Mouse (Mus musculus) adrenal gland, postnatal 14 days (tissue): ENCODE results near the gene Uri1. TPM values are rescaled to one million over a fixed set of nuclear protein-coding genes. Genes with fewer than 3 reads are reported as not detected.

Experiments
- DNase-seq: peaks from one replicate; pipeline ENCODE4 v3.0.0; 2021; ENCODE audit warnings: mixed read lengths
- total RNA-seq: library from RNA; stranded (reverse); gene quantifications from 2 replicates; pipeline ENCODE4 v1.2.3, GENCODE M21; 2021

Gene Uri1
- total RNA-seq, 1 experiment from 2014 or later, result 50.8 TPM

DNA sequence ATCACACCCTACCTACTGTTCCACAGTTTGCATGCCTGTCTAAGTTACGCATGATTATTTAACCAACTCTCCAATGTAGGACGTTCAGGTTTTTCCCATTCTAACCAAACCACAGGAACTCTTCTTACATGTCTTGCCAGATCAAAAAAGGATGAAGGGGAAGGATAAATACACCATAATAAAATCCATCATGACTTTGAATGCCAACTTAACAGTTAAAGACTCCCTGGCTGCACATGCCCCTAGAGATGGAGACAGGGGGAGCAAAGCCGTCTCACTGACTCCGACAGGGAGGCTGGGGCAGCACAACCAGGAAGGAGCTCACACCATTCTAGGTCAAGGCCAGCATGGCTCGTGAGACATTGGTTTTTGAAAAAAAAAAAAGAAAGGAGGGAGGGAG, 8.0 kb downstream of the Uri1 start:
- DNase-seq, result peak; percentile 45

DNA sequence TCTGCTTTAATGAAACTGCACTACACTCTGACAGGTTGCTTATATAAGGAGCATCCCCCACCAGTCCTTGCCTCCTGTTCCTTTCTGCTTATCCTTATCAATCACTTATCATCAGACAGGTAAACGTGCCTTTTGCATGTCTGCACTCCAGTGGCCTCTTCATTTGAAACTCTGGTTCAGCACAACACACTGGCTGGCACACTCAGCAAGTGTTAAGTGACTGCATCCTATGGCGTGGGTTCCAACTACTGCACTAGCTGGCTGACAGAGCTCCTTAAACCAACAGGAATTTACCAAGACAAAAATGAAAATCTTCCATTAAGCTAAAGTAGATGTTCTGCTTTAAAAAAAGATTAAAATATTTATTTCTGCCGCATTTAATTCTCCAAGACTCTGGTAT, 9.4 kb downstream of the Uri1 start:
- no peak for DNase-seq

DNA sequence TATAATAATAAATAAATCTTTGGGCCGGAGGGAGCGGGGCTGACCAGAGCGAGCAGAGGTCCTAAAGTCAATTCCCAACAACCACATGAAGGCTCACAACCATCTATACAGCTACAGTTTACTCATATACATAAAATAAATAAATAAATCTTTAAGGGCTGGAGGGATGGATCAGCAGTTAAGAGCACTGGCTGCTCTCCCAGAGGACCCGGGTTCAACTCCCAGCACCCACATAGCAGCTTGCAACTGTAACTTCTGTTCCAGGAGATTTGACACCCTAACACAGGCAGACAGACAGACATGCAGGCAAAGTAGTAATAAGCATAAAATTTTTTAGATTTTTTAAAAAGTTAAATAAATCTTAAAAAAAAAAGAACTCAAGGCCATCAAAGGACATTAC, 10.5 kb downstream of the Uri1 start:
- no peak for DNase-seq

- no peak for DNase-seq
Observed at GRCm38 (mm10) chr7:38008359-38008758, 15.0 kb downstream of the Uri1 start.

DNA sequence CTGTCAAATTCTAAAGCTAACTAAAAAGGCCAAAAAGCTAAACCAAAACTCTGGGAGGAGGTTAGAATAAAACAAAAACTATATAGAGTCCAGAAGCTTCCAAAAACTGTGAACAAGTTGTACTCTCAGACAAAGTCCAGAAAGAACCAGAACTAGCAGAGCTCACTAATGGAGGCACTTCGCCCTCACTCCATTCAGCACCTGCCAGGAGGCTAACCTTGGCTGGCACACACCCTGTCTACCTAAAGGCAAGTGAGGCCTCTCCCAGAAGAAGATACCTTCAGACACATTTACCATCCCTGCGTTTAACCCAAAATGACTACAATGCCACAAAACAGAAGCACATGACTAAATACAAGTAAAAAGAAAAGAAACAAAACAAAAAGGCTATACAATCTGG, 20.9 kb downstream of the Uri1 start:
- DNase-seq, result no peak

- no peak for DNase-seq
Observed at GRCm38 (mm10) chr7:37999691-38000090, 23.7 kb downstream of the Uri1 start.

DNA sequence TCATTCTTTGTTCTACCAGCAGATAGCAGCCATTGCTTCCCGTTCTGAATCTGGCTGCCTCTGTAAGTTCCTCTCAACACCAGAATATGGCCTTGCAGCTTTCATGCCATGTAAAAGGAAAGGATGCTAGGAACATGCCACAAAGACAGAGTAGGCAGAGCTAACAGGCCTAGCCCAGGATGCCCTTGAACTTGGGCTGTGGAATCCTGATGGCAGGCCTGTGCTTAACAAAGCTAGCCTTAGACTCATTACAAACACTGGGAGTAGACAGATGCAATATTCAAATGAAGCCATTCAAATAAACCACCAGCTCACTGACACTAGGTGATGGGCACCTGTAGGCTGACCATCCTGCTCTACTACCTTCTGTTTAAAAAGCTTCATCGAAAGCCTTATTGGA, 30.5 kb downstream of the Uri1 start:
- DNase-seq, result no peak

GRCm38 (mm10) chr7:37984866-37985265, 38.5 kb downstream of the Uri1 start:
- DNase-seq, result no peak

GRCm38 (mm10) chr7:37983471-37983870, 39.9 kb downstream of the Uri1 start:
- DNase-seq, result no peak

DNA sequence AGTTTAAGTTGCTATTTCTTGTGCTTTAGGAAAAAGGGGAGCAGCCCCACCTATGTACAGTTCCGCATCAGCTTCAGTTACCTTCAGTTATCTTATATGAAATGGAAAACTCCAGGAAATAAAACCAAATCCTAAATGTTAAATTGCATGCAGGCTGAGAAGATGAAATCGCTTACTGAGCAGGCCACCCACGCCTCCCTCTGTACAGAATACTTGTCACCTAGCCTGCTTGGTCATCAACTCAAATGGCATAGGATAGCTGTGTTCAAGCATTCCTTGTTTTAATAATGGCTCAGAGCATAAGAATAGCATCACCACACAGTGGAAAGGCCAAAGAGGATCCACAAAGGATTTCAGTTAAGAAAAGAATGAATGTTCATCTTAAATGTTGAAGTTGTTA, 43.6 kb downstream of the Uri1 start:
- DNase-seq, result no peak

DNA sequence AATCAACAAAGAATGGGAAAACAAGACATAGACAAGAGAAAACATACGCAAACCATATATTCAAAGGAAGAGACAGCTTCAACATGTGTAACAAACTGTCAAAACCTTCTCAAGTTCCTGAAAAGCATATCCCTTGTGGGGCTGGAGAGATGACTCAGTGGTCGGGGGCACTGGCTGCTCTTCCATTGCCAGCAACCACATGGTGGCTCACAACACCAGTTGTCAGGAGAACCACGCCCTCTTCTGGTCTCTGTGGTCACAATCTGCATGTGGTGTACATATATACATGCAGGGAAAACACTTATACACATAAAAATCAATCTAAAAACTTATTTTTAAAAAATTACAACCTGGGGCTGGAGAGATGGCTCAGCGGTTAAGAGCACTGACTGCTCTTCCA, 44.9 kb downstream of the Uri1 start:
- DNase-seq, result no peak

DNA sequence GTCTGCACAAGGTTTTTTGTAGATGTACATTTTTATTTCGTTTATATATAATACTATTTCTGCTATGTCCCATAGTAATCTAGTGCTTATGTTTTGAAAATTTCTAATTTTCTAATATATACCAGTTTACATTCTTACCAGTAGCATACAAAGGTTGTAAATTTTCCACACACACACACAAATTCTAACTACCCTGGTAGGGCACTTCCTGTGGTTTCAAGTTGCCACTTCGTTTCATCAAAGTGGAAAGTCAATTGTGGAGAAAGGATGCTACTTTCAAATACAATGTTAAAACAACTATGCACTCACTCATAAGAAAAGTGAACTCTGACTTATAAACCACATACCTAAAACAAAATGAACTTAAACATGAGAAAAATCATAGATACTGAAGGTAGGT, 45.7 kb downstream of the Uri1 start:
- no peak for DNase-seq

GRCm38 (mm10) chr7:37972999-37973555, 50.3 kb downstream of the Uri1 start:
- no peak for DNase-seq

DNA sequence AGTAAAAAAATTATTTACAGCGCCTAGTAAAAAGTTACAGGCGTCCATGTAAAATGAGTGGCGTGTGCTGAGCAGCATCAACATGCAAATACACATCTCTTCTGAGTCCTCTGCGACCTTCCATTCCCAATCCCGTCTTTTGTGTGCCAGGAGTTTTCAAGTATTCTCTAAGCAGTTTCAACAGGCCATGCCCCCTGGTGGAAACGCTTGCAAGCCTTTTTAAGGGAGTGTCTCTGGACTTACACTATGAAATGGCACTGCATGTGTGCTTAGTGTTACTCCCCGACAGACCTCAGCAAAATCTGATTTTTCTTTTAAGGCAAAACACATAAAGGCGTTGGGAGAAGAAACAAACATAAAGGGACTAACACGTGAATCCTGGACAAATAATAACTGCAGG, 50.8 kb downstream of the Uri1 start:
- peak; percentile 49 for DNase-seq

DNA sequence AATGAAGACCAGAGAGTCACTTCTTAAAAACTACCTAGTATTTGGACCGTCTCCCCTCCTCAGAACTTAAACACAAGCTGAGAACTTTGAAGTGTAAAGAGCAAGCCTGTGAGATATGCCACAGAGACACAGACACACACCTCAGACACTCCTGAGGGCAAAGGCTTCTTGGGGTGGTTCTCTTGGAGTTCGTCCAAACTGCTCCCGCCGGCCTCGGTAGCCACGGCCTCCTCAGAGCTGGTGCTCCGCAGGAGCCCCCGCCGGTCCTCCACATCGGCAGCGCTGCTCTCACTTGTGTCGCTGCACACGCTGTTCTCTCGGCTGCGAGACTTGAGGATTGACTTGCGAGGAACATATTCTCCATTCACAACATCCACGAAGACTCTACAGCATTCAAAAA, 61.0 kb downstream of the Uri1 start:
- DNase-seq, result no peak

DNA sequence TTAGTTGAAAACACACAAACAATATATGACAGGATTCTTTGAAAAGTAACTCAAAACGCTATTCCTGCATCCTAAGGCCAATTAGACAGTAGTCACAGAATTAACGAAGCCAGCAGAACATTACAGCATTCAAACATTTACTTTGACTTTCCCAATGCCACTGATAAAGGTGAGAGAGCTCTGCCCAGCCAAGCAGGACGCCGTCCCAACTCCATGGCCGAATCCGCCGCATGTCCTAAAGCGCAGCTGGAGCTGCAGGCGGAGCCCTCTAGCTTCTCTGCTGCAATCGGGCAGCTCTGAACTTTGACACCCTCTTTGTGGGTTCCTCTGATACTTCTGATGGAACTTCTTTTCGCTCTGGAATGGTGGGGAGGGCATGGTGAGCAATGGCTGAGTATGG, 62.1 kb downstream of the Uri1 start:
- no peak for DNase-seq

- DNase-seq, result no peak
Observed at GRCm38 (mm10) chr7:37951841-37952240, 71.5 kb downstream of the Uri1 start.

GRCm38 (mm10) chr7:37936459-37936858, 86.9 kb downstream of the Uri1 start:
- DNase-seq, result no peak

DNA sequence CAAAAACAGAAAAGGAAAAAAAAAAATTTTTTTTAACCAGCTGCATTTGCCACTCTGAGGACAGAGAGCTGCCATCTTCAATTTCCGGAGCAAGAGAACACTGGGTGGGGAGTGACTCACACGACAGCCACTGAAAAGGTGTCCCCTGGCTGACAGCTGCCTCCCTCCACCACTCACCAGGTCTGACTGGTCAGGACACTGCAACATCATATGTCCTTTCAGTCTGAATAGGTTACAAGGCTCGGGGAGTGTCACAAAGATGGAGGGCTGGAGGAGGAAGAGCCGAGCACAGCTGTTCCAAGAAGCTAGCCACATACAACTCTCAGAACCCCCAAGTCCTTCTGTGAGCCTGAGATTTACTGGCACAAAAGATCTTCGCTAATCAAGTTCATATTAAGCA, 87.6 kb downstream of the Uri1 start:
- no peak for DNase-seq

DNA sequence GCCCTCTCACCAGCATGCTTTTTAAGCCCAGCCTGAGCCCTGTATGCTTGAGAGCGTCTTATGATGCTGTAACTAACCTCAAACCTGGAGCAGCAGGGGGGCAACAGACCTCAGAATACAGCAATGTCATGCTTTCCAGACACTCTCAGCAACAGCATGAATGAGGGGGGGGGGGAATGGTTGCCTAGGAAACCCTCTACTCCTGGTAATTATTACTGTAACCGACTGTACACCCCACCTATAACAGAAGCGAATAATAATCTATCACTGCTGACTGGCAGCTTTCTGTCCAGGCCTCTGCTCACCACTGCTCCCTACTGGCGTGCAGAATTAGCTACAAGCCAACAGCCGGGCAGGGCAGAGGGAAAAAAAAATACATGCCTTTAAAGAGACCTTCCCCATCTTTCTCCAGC, 88.6 kb downstream of the Uri1 start:
- DNase-seq, result peak; percentile 57

- no peak for DNase-seq
Observed at GRCm38 (mm10) chr7:37933754-37934308, 89.5 kb downstream of the Uri1 start.

GRCm38 (mm10) chr7:37931631-37932030, 91.7 kb downstream of the Uri1 start:
- no peak for DNase-seq

DNA sequence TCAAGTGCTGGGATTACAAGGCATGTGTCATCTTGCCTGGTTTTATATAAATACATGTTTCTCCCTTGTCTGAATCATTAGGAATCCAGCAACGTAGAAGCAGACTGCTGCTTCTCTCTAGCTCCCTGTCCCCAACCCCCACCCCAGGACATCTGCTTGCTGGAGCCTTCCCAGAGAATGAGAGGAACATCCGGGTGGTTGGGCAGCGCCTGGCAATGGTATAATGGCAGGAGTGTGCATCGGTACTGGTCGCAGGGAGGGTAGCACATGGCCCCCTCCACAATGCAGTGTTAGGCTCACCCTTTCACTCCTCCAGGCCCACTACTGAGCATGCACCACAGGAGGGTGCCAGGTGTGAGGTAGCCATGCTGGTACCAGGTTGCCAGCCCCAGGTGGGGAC, 93.6 kb downstream of the Uri1 start:
- peak; percentile 38 for DNase-seq

DNA sequence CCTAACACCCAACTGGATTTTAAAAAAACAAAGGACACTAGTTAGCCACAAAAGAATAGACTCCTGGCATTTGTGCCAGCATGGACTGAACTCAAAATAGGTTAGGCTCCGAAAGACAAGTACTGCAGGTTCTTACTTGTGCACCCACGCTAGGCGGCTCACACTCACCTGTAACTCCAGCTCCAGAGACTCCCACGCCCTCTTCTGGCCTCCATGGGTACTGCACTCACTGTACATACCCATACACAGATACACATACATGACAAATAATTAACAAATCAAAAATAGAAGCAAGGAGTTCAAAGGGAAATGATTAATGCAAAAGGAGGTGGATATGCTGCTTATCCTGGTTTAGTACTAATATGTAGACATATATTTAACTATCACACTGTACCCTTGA, 100.4 kb downstream of the Uri1 start:
- DNase-seq, result no peak
